Mouse (Mus musculus): ENCODE measurements around the gene Olfr725.
A peak's percentile ranks its signal among the peaks of the same experiment; 100 is the strongest.

Olfr725 gene

GRCm38 (mm10) chr14:50040275-50040674 lies at the start of gene Olfr725:
Gene Olfr725, minus strand, starts transcription at chr14:50040375.
- no peak for DNase-seq (ENCODE audit: low read depth, low spot score)

- DNase-seq (ENCODE audit: low read depth, low spot score): no peak
Measured at GRCm38 (mm10) chr14:50062733-50063104, 22.5 kb upstream of the Olfr725 start.

- peak; percentile 87 for DNase-seq (ENCODE audit: low read depth, low spot score)
Measured at GRCm38 (mm10) chr14:50061955-50062732, 22.0 kb upstream of the Olfr725 start.

- no peak for DNase-seq (ENCODE audit: low read depth, low spot score)
Measured at GRCm38 (mm10) chr14:50061590-50061954, 21.4 kb upstream of the Olfr725 start.

GRCm38 (mm10) chr14:50061179-50061578 lies 21.0 kb upstream of the Olfr725 start:
- DNase-seq (ENCODE audit: low read depth, low spot score): peak; percentile 39

GRCm38 (mm10) chr14:50032041-50032440 lies 8.1 kb downstream of the Olfr725 start:
- DNase-seq (ENCODE audit: low read depth, low spot score): no peak

- peak; percentile 71 for DNase-seq (ENCODE audit: low read depth, low spot score)
Measured at GRCm38 (mm10) chr14:50031356-50031755, 8.8 kb downstream of the Olfr725 start.

- DNase-seq (ENCODE audit: low read depth, low spot score): peak; percentile 51
Measured at GRCm38 (mm10) chr14:50026371-50026770, 13.8 kb downstream of the Olfr725 start.
